Mouse (Mus musculus) embryonic facial prominence, embryonic 15.5 days (tissue): ENCODE data around the gene Usp50. TPM values are rescaled to one million over a fixed set of nuclear protein-coding genes. Genes with fewer than 3 reads are reported as not detected.

Source experiments
- ATAC-seq: fragments of 200-750 bp; cut with Nextera tagmentation; 2 replicates; pipeline ENCODE4 v1.8.0; 2017; ENCODE audit warnings: low read depth, moderate TSS enrichment; ENCODE audit not compliant: insufficient number of reproducible peaks, low FRiP score, low TSS enrichment
- H3K27ac ChIP-seq: fragments of 300-500 bp; sonication (generic); replicated peaks from 2 replicates; pipeline ENCODE4 v1.5.1; 2015; ENCODE audit warnings: mild to moderate bottlenecking, inconsistent platforms
- H3K27me3 ChIP-seq: fragments of 300-500 bp; sonication (generic); 2 replicates; pipeline ENCODE4 v1.6.1; 2015; ENCODE audit warnings: inconsistent platforms
- H3K36me3 ChIP-seq: fragments of 300-500 bp; sonication (generic); 2 replicates; pipeline ENCODE4 v1.6.1; 2015; ENCODE audit warnings: mild to moderate bottlenecking, inconsistent platforms
- H3K4me1 ChIP-seq: fragments of 300-500 bp; sonication (generic); 2 replicates; pipeline ENCODE4 v1.6.1; 2015; ENCODE audit warnings: inconsistent platforms
- H3K4me2 ChIP-seq: fragments of 300-500 bp; sonication (generic); replicated peaks from 2 replicates; pipeline ENCODE4 v1.6.1; 2015; ENCODE audit warnings: mild to moderate bottlenecking, inconsistent platforms
- H3K4me3 ChIP-seq: fragments of 300-500 bp; sonication (generic); replicated peaks from 2 replicates; pipeline ENCODE4 v1.5.1; 2015; ENCODE audit warnings: mild to moderate bottlenecking, inconsistent platforms
- H3K9ac ChIP-seq: fragments of 300-500 bp; sonication (generic); 2 replicates; pipeline ENCODE4 v1.6.1; 2015; ENCODE audit warnings: inconsistent platforms
- H3K9me3 ChIP-seq: fragments of 300-500 bp; sonication (generic); replicated peaks from 2 replicates; pipeline ENCODE4 v1.6.1; 2016; ENCODE audit warnings: inconsistent platforms
- WGBS: fragments of 180-500 bp; shearing (Covaris S2); methylation state at CpG from one replicate; pipeline ENCODE4 v1.1.7; 2015; 5-methylcytosine and 5-hydroxymethylcytosine counted together
- polyA plus RNA-seq: library from polyadenylated mRNA; unstranded; fragments of >200 nt; fragmentation: Nextera tagmentation; extraction: Ambion mirVana; gene quantifications from 2 replicates; pipeline ENCODE4 v1.2.1, GENCODE M21; 2015

The Usp50 gene
- polyA plus RNA-seq, 1 experiment from 2014 or later = 2.0 TPM

- Histone ChIP-seq H3K4me1 (no peaks in the 10 kb centered on the region), H3K36me3 (no peaks in the 10 kb centered on the region), H3K4me2 (no peak overlapping the region), H3K4me3 (no peak overlapping the region), H3K27me3 (no peaks in the 10 kb centered on the region), H3K27ac (no peak overlapping the region), H3K9ac (no peak overlapping the region), H3K9me3 (no peaks in the 10 kb centered on the region)
- ATAC-seq = no peak; the same call in 1 of the 2 replicates
- WGBS = 86% methylated on average over 10 of the region's 10 CpGs
These were observed 3.0 kb downstream of the Usp50 start for GRCm38 (mm10) chr2:126780286-126780685.

- no peaks in the 10 kb centered on the region for H3K36me3 ChIP-seq
- ATAC-seq = no peak
- no peak overlapping the region for H3K4me2 ChIP-seq
- H3K4me3 ChIP-seq = no peak overlapping the region
- no peaks in the 10 kb centered on the region for H3K9me3 ChIP-seq
- H3K9ac ChIP-seq = no peak overlapping the region
- no peaks in the 10 kb centered on the region for H3K4me1 ChIP-seq
- no peak overlapping the region for H3K27ac ChIP-seq
- no peaks in the 10 kb centered on the region for H3K27me3 ChIP-seq
- whole genome bisulfite sequencing = 82% methylated on average over 4 of the region's 4 CpGs
These were observed 4.5 kb downstream of the Usp50 start for GRCm38 (mm10) chr2:126778806-126779205.

- H3K4me2 ChIP-seq = no peak overlapping the region
These were observed 6.9 kb downstream of the Usp50 start for GRCm38 (mm10) chr2:126776416-126776815.

GRCm38 (mm10) chr2:126775951-126776350 lies 7.3 kb downstream of the Usp50 start:
- no peaks in the 10 kb centered on the region for H3K4me1 ChIP-seq
- no peak overlapping the region for H3K9ac ChIP-seq
- WGBS = 62% methylated on average over 4 of the region's 4 CpGs
- no peak overlapping the region for H3K27ac ChIP-seq
- no peak overlapping the region for H3K4me3 ChIP-seq
- H3K4me2 ChIP-seq = no peak overlapping the region
- no peak for ATAC-seq
- no peaks in the 10 kb centered on the region for H3K36me3 ChIP-seq
- H3K27me3 ChIP-seq = no peaks in the 10 kb centered on the region
- H3K9me3 ChIP-seq = no peaks in the 10 kb centered on the region

More at GRCm38 (mm10) chr2:126776416-126776815, 6.9 kb downstream of the Usp50 start:
- H3K27me3 ChIP-seq = no peaks in the 10 kb centered on the region
- WGBS = 44% methylated on average over 1 of the region's 1 CpGs
- H3K4me3 ChIP-seq = no peak overlapping the region
- no peaks in the 10 kb centered on the region for H3K9me3 ChIP-seq
- H3K9ac ChIP-seq = no peak overlapping the region
- no peaks in the 10 kb centered on the region for H3K36me3 ChIP-seq
- no peaks in the 10 kb centered on the region for H3K4me1 ChIP-seq
- H3K27ac ChIP-seq = no peak overlapping the region
- ATAC-seq = no peak

GRCm38 (mm10) chr2:126772217-126772616 lies 11.1 kb downstream of the Usp50 start:
- 86% methylated on average over 5 of the region's 5 CpGs for WGBS
- Histone ChIP-seq H3K36me3 (no peaks in the 10 kb centered on the region), H3K9me3 (no peaks in the 10 kb centered on the region), H3K27ac (no peak overlapping the region), H3K9ac (no peak overlapping the region), H3K4me1 (no peaks in the 10 kb centered on the region), H3K27me3 (no peaks in the 10 kb centered on the region), H3K4me2 (no peak overlapping the region), H3K4me3 (no peak overlapping the region)
- no peak for ATAC-seq

- Histone ChIP-seq H3K4me2 (no peak overlapping the region), H3K9ac (no peak overlapping the region), H3K27ac (no peak overlapping the region), H3K4me1 (no peaks in the 10 kb centered on the region), H3K36me3 (0 out of 2 replicates have a peak, but pooled peaks cover 1% of the 10 kb centered on the region), H3K27me3 (no peaks in the 10 kb centered on the region), H3K4me3 (no peak overlapping the region), H3K9me3 (no peaks in the 10 kb centered on the region)
- ATAC-seq = no peak
- WGBS = 61% methylated on average over 19 of the region's 19 CpGs
These were observed 13.7 kb downstream of the Usp50 start for GRCm38 (mm10) chr2:126769431-126770181.

- Histone ChIP-seq H3K27ac (no peak overlapping the region), H3K4me1 (no peaks in the 10 kb centered on the region), H3K36me3 (0 out of 2 replicates have a peak, but pooled peaks cover 5% of the 10 kb centered on the region), H3K4me2 (no peak overlapping the region), H3K4me3 (no peak overlapping the region), H3K27me3 (no peaks in the 10 kb centered on the region), H3K9ac (no peak overlapping the region), H3K9me3 (no peaks in the 10 kb centered on the region)
- ATAC-seq = no peak
- WGBS = 76% methylated on average over 4 of the region's 4 CpGs
These were observed 15.1 kb downstream of the Usp50 start for GRCm38 (mm10) chr2:126768194-126768593.

- H3K36me3 ChIP-seq = peaks cover 9% of the 10 kb centered on the region; the same call in 1 of the 2 replicates
- H3K9ac ChIP-seq = no peak overlapping the region
- H3K9me3 ChIP-seq = no peaks in the 10 kb centered on the region
- no peaks in the 10 kb centered on the region for H3K27me3 ChIP-seq
- H3K4me1 ChIP-seq = no peaks in the 10 kb centered on the region
- WGBS = 92% methylated on average over 3 of the region's 3 CpGs
- no peak for ATAC-seq
- H3K4me3 ChIP-seq = no peak overlapping the region
- no peak overlapping the region for H3K27ac ChIP-seq
- H3K4me2 ChIP-seq = no peak overlapping the region
These were observed 15.7 kb downstream of the Usp50 start for GRCm38 (mm10) chr2:126767599-126767998.

GRCm38 (mm10) chr2:126765867-126766582 lies 17.2 kb downstream of the Usp50 start:
- no peak for ATAC-seq
- Histone ChIP-seq H3K27me3 (no peaks in the 10 kb centered on the region), H3K27ac (no peak overlapping the region), H3K36me3 (peaks cover 25% of the 10 kb centered on the region), H3K4me2 (no peak overlapping the region), H3K4me3 (no peak overlapping the region), H3K9me3 (no peaks in the 10 kb centered on the region), H3K9ac (no peak overlapping the region), H3K4me1 (no peaks in the 10 kb centered on the region)
- 40% methylated on average over 11 of the region's 11 CpGs for WGBS

- Histone ChIP-seq H3K27ac (no peak overlapping the region), H3K27me3 (no peaks in the 10 kb centered on the region), H3K4me2 (no peak overlapping the region), H3K36me3 (peaks cover 82% of the 10 kb centered on the region), H3K9me3 (no peaks in the 10 kb centered on the region), H3K9ac (no peak overlapping the region), H3K4me1 (no peaks in the 10 kb centered on the region), H3K4me3 (no peak overlapping the region)
- WGBS = 88% methylated on average over 7 of the region's 7 CpGs
- no peak for ATAC-seq
These were observed 23.9 kb downstream of the Usp50 start for GRCm38 (mm10) chr2:126759351-126759750.

- Histone ChIP-seq H3K36me3 (peaks cover 87% of the 10 kb centered on the region), H3K27ac (no peak overlapping the region)
- WGBS = 93% methylated on average over 6 of the region's 6 CpGs
These were observed 27.6 kb downstream of the Usp50 start for GRCm38 (mm10) chr2:126755664-126756063.

More at GRCm38 (mm10) chr2:126755664-126756063, 27.6 kb downstream of the Usp50 start:
- H3K9me3 ChIP-seq = no peaks in the 10 kb centered on the region
- no peak overlapping the region for H3K4me3 ChIP-seq
- no peaks in the 10 kb centered on the region for H3K27me3 ChIP-seq
- H3K4me1 ChIP-seq = no peaks in the 10 kb centered on the region
- ATAC-seq = no peak
- H3K9ac ChIP-seq = no peak overlapping the region
- H3K4me2 ChIP-seq = no peak overlapping the region
